Mouse (Mus musculus): Measurements from ENCODE around the gene Trib3. TPM values are rescaled to one million over a fixed set of nuclear protein-coding genes. Genes with fewer than 3 reads are reported as not detected.

The Trib3 gene
- polyA plus RNA-seq, 1 experiment from 2014 or later: 1.4 TPM

DNA sequence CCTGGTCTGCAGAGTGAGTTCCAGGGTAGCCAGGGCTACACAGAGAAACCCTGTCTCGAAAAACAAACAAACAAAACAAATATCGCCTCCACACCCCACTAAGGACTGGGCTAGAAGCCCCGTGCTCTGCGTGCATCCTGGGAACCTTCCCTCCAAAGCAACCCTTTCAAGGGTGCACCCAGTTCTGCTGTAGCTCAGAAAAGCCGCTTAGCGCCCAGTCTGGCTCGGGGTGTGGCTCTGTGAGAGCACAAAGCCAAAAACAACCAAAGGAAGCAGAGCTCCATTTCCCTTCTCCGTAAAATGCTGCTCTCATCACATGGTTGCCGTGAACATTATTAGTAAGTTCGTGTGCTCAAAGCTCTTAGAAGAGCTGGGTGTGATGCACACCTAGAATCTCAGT lies 529 bp upstream of the Trib3 start:
- DNase-seq (ENCODE audit: low spot score): no peak
- ATAC-seq (ENCODE audit: insufficient number of reproducible peaks, low FRiP score, low TSS enrichment, low read depth): no peak
- Histone ChIP-seq H3K9ac (ENCODE audit: low read length) (peak overlapping the region; percentile 51; the same call in 1 of the 2 replicates), H3K36me3 (ENCODE audit: control insufficient read depth, insufficient read depth, low read length) (no peaks in the 10 kb centered on the region), H3K9me3 (ENCODE audit: control insufficient read depth, low read length) (no peaks in the 10 kb centered on the region), H3K27ac (replicated peaks; ENCODE audit: low read depth, low read length) (no peak overlapping the region), H3K4me2 (ENCODE audit: low read depth, severe bottlenecking) (peak overlapping the region; percentile 88), H3K4me1 (ENCODE audit: control insufficient read depth, insufficient read depth, low read length) (peaks cover 3% of the 10 kb centered on the region; the same call in 1 of the 2 replicates), H3K4me3 (ENCODE audit: low read depth, low read length) (peak overlapping the region; percentile 46), H3K27me3 (ENCODE audit: control insufficient read depth, insufficient read depth, low read length) (0 out of 2 replicates have a peak, but pooled peaks cover 3% of the 10 kb centered on the region)
- WGBS: 8% methylated on average over 10 of the region's 10 CpGs

DNA sequence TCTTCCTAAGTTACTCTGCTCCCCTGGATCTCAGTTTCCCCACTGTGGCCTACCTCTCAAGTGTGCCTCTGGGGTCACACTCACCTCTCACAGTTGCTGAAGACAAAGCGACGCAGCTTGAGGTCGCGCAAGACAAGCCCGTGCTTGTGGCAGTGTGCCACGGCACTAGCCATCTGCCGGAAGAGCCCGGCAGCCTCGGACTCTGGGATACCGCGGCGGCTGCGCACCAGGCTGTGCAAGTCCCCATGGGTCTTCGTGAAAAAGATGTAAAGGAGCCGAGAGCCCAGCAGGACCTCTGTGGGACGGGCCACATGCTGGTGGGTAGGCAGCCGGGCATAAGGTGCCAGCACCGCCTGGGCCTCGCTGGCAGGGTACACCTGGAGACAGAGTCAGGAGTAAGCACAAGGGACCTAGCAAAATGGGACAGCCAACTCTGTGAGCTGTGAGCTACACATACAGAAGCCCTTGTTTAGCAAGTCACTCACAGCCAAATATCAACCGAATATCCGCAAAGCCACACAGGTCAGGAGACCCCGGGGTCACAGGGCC lies 4.1 kb downstream of the Trib3 start:
- Histone ChIP-seq H3K27me3 (ENCODE audit: control insufficient read depth, insufficient read depth, low read length) (0 out of 2 replicates have a peak, but pooled peaks cover 3% of the 10 kb centered on the region), H3K9me3 (ENCODE audit: control insufficient read depth, low read length) (no peaks in the 10 kb centered on the region), H3K36me3 (ENCODE audit: control insufficient read depth, insufficient read depth, low read length) (no peaks in the 10 kb centered on the region), H3K9ac (ENCODE audit: low read length) (no peak overlapping the region), H3K4me2 (ENCODE audit: low read depth, severe bottlenecking) (no peak overlapping the region), H3K4me3 (ENCODE audit: low read depth, low read length) (no peak overlapping the region), H3K4me1 (ENCODE audit: control insufficient read depth, insufficient read depth, low read length) (peaks cover 3% of the 10 kb centered on the region; the same call in 1 of the 2 replicates), H3K27ac (replicated peaks; ENCODE audit: low read depth, low read length) (no peak overlapping the region)
- DNase-seq (ENCODE audit: low spot score) (no peak), ATAC-seq (ENCODE audit: insufficient number of reproducible peaks, low FRiP score, low TSS enrichment, low read depth) (no peak)
- WGBS: 89% methylated on average over 22 of the region's 22 CpGs

DNA sequence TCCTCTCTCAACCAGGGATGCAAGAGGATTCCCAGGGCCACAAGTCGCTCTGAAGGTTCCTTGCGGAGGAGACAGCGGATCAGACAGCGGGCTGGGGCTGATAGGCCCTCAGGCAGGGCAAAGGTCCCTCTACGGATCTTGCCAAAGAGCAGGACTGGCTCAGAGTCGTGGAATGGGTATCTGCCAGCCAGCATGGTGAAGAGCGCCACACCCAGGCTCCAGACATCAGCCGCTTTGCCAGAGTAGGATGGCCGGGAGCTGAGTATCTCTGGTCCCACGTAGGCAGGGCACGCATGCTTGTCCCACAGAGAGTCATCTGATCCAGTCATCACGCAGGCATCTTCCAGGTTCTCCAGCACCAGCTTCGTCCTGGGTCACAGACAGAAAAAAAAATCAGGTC lies 5.5 kb downstream of the Trib3 start:
- H3K9me3 ChIP-seq (ENCODE audit: control insufficient read depth, low read length): no peaks in the 10 kb centered on the region
- no peak overlapping the region for H3K4me3 ChIP-seq (ENCODE audit: low read depth, low read length)
- H3K36me3 ChIP-seq (ENCODE audit: control insufficient read depth, insufficient read depth, low read length): no peaks in the 10 kb centered on the region
- WGBS: 79% methylated on average over 13 of the region's 13 CpGs
- no peaks in the 10 kb centered on the region for H3K27me3 ChIP-seq (ENCODE audit: control insufficient read depth, insufficient read depth, low read length)
- no peak overlapping the region for H3K4me2 ChIP-seq (ENCODE audit: low read depth, severe bottlenecking)
- ATAC-seq (ENCODE audit: insufficient number of reproducible peaks, low FRiP score, low TSS enrichment, low read depth): no peak
- DNase-seq (ENCODE audit: low spot score): no peak
- H3K4me1 ChIP-seq (ENCODE audit: control insufficient read depth, insufficient read depth, low read length): no peaks in the 10 kb centered on the region
- H3K9ac ChIP-seq (ENCODE audit: low read length): no peak overlapping the region
- no peak overlapping the region for H3K27ac ChIP-seq (replicated peaks; ENCODE audit: low read depth, low read length)

DNA sequence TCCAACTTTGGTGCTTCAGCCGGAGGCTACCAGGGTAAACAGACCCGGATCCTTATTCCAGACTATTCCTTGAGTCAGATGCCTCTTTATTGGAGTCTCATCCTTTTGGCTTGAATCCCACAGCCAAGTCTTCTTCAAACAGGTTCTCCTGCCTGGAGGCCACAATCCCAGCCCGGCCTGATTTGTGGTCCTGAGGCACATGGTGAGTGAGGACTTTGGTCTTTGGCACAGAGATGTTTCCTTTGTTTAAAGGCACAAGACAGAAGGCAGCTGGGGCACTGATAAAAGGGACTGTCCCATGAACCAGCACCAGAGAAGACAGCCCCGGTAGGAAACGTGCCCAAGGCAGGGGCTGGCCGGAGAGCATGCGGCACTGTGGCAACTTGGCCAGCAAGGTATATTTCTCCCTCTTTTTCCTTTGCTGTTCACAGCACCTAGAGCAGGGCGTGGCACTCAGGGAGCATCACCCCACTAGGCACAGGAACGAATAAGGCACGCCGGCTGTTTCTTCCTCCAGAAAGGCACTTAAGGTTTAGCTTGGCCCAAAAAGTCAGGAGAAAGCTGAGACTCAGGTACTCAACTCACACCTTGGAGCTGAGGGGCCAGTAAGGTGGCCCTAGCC lies 6.1 kb downstream of the Trib3 start:
- WGBS: 90% methylated on average over 11 of the region's 11 CpGs
- no peak overlapping the region for H3K4me2 ChIP-seq (ENCODE audit: low read depth, severe bottlenecking)
- no peaks in the 10 kb centered on the region for H3K36me3 ChIP-seq (ENCODE audit: control insufficient read depth, insufficient read depth, low read length)
- H3K27me3 ChIP-seq (ENCODE audit: control insufficient read depth, insufficient read depth, low read length): no peaks in the 10 kb centered on the region
- no peak for ATAC-seq (ENCODE audit: insufficient number of reproducible peaks, low FRiP score, low TSS enrichment, low read depth)
- H3K27ac ChIP-seq (replicated peaks; ENCODE audit: low read depth, low read length): no peak overlapping the region
- DNase-seq (ENCODE audit: low spot score): no peak
- no peak overlapping the region for H3K9ac ChIP-seq (ENCODE audit: low read length)
- H3K4me3 ChIP-seq (ENCODE audit: low read depth, low read length): no peak overlapping the region
- H3K9me3 ChIP-seq (ENCODE audit: control insufficient read depth, low read length): no peaks in the 10 kb centered on the region
- no peaks in the 10 kb centered on the region for H3K4me1 ChIP-seq (ENCODE audit: control insufficient read depth, insufficient read depth, low read length)

DNA sequence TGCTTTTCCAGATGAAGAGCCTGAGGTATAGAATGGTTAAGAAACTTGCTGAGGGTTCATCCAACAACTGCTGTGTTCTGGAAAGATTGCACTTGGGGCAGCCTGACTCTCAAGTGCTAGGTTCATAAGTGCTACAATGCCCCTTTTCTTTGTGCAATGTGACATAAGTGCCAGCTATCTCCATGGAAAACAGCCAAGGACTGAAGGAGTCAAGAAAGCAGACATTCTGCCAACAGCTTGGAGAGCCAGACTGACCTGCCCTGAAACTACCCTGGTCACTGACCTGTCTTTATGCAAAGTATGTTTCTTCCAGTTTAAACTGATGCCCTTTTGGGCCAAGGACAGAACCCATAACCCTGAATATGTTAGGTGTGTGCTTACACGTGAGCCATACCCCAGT lies 7.0 kb downstream of the Trib3 start:
- Histone ChIP-seq H3K4me2 (ENCODE audit: low read depth, severe bottlenecking) (no peak overlapping the region), H3K27me3 (ENCODE audit: control insufficient read depth, insufficient read depth, low read length) (no peaks in the 10 kb centered on the region), H3K27ac (replicated peaks; ENCODE audit: low read depth, low read length) (no peak overlapping the region), H3K36me3 (ENCODE audit: control insufficient read depth, insufficient read depth, low read length) (no peaks in the 10 kb centered on the region), H3K4me1 (ENCODE audit: control insufficient read depth, insufficient read depth, low read length) (no peaks in the 10 kb centered on the region), H3K9me3 (ENCODE audit: control insufficient read depth, low read length) (no peaks in the 10 kb centered on the region), H3K9ac (ENCODE audit: low read length) (no peak overlapping the region), H3K4me3 (ENCODE audit: low read depth, low read length) (no peak overlapping the region)
- no peak for DNase-seq (ENCODE audit: low spot score)
- WGBS: 93% methylated on average over 1 of the region's 1 CpGs
- no peak for ATAC-seq (ENCODE audit: insufficient number of reproducible peaks, low FRiP score, low TSS enrichment, low read depth)

DNA sequence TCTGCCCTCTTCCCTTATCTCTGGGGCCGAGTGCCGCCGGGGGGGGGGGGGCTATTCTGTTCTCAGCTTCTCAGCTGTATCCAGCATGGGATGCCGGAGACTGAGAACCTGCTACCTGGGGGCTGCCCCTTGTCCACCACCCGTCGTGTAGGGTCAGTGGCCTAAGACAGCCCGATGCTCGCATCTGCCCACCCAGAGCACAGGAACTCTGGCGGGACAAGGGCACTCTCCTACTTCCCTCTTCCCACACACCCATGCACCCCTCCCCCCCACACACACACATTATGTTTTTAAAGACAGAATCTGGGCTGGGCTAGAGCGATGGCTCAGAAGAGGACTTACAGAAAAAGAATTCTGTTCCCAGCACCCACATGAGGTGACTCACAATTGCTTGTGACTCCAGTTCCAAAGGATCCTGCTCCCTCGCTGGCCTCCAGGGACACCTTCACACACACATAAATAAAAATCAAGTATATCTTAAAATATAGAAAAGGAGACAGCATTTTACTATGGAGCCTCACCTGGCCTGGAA lies 8.5 kb downstream of the Trib3 start:
- Histone ChIP-seq H3K4me3 (ENCODE audit: low read depth, low read length) (no peak overlapping the region), H3K4me1 (ENCODE audit: control insufficient read depth, insufficient read depth, low read length) (0 out of 2 replicates have a peak, but pooled peaks cover 2% of the 10 kb centered on the region), H3K9me3 (ENCODE audit: control insufficient read depth, low read length) (no peaks in the 10 kb centered on the region), H3K36me3 (ENCODE audit: control insufficient read depth, insufficient read depth, low read length) (no peaks in the 10 kb centered on the region), H3K4me2 (ENCODE audit: low read depth, severe bottlenecking) (no peak overlapping the region), H3K27ac (replicated peaks; ENCODE audit: low read depth, low read length) (no peak overlapping the region), H3K9ac (ENCODE audit: low read length) (no peak overlapping the region), H3K27me3 (ENCODE audit: control insufficient read depth, insufficient read depth, low read length) (no peaks in the 10 kb centered on the region)
- ATAC-seq (ENCODE audit: insufficient number of reproducible peaks, low FRiP score, low TSS enrichment, low read depth) (no peak), DNase-seq (ENCODE audit: low spot score) (no peak)
- 58% methylated on average over 11 of the region's 11 CpGs for WGBS

DNA sequence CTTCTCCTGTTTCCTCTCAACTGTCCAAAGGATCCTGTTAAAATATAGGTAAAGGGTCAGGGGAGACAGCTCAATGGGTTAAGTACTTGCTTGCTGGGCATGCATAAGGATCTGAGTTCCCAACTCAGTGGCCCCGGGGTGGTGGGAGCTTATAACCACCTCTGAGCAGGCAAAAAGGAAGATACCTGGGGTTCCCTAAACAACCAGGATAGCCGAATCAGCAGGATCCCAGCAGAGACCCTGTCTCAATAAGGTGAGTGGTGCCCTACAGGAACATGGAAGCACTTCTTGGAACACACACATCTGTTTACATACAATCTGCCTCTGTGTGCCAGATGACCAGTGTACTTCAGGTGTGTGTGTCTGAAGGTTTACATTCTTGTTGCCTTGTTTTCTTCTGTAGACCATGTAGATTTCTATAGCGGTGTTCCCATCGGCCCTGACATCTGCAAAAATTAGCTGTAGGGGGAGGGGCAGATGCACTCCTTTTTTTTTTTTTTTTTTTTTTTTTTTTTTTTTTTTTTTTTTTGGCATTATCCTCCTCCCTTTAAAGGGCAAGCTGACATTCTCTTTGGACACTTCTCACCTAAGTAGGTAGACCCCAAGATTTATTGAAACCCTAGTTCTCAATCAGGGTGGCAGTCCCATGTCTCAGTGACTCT lies 10.4 kb downstream of the Trib3 start:
- no peaks in the 10 kb centered on the region for H3K9me3 ChIP-seq (ENCODE audit: control insufficient read depth, low read length)
- 74% methylated on average over 4 of the region's 4 CpGs for whole genome bisulfite sequencing
- ATAC-seq (ENCODE audit: insufficient number of reproducible peaks, low FRiP score, low TSS enrichment, low read depth): no peak
- no peaks in the 10 kb centered on the region for H3K27me3 ChIP-seq (ENCODE audit: control insufficient read depth, insufficient read depth, low read length)
- no peak for DNase-seq (ENCODE audit: low spot score)
- H3K36me3 ChIP-seq (ENCODE audit: control insufficient read depth, insufficient read depth, low read length): no peaks in the 10 kb centered on the region
- H3K4me2 ChIP-seq (ENCODE audit: low read depth, severe bottlenecking): no peak overlapping the region
- H3K27ac ChIP-seq (replicated peaks; ENCODE audit: low read depth, low read length): no peak overlapping the region
- H3K9ac ChIP-seq (ENCODE audit: low read length): no peak overlapping the region
- no peak overlapping the region for H3K4me3 ChIP-seq (ENCODE audit: low read depth, low read length)
- H3K4me1 ChIP-seq (ENCODE audit: control insufficient read depth, insufficient read depth, low read length): 0 out of 2 replicates have a peak, but pooled peaks cover 2% of the 10 kb centered on the region

DNA sequence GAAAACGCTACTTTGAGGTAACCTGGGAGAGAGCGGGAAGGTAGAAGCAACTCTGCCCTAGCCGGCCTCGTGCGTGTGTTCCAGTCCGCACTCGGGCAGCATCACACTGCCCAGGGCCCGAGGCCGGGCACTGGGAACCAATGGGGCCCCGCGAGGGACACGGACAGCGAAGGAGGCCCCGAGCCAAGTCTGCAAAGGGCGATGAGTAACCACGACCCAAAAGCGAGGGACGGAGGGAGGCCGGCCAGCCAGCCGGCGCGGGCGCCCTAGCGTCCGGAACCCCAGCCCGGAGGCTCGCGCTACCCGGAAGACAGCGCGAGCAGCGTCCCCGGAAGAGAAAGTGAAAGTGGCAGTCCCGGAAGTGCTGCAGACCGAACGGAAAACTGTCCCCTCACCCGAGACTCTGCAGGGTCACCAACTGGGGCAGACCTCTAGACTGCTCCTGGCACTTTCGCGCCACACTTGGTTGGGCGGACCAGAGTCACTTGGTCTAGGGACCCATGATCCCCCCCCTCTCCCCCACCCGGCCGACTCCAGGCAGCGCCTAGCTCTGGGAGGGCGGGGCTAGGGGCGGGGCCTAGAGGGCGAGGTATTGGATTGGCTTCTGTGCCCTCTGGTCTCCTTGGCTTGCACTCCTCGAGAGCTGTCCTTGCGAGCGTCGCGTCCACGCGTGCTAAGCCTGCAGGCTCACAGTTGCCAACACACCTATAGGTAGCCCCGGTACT lies 11.6 kb downstream of the Trib3 start, which contains the start of gene Rbck1:
TSS of gene Rbck1 (minus strand) at position 553 of the 725 bp plus-strand sequence.
- H3K4me2 ChIP-seq (ENCODE audit: low read depth, severe bottlenecking): peak within 1 kb of the TSS; percentile 91
- H3K4me1 ChIP-seq (ENCODE audit: control insufficient read depth, insufficient read depth, low read length): 0 out of 2 replicates have a peak, but pooled peaks cover 2% of the 10 kb centered on the region
- H3K4me3 ChIP-seq (ENCODE audit: low read depth, low read length): peak within 1 kb of the TSS; percentile 86
- ATAC-seq (ENCODE audit: insufficient number of reproducible peaks, low FRiP score, low TSS enrichment, low read depth): peak; percentile 96
- peak within 1 kb of the TSS; percentile 85 for H3K9ac ChIP-seq (ENCODE audit: low read length)
- no peaks in the 10 kb centered on the region for H3K36me3 ChIP-seq (ENCODE audit: control insufficient read depth, insufficient read depth, low read length)
- no peaks in the 10 kb centered on the region for H3K9me3 ChIP-seq (ENCODE audit: control insufficient read depth, low read length)
- H3K27me3 ChIP-seq (ENCODE audit: control insufficient read depth, insufficient read depth, low read length): no peaks in the 10 kb centered on the region
- WGBS: under 1% methylated on average over 52 of the region's 54 CpGs
- peak within 1 kb of the TSS; percentile 72 for H3K27ac ChIP-seq (replicated peaks; ENCODE audit: low read depth, low read length)
- DNase-seq (ENCODE audit: low spot score): peak; percentile 90
